Mouse (Mus musculus) kidney, adult 9 months (tissue): Measurements from ENCODE around the gene Rab11fip5.
A peak's percentile ranks its signal among the peaks of the same experiment; 100 is the strongest.

Experiments used
- DNase-seq: peaks from one replicate; pipeline ENCODE4 v3.0.0; 2022

Gene Rab11fip5

DNA sequence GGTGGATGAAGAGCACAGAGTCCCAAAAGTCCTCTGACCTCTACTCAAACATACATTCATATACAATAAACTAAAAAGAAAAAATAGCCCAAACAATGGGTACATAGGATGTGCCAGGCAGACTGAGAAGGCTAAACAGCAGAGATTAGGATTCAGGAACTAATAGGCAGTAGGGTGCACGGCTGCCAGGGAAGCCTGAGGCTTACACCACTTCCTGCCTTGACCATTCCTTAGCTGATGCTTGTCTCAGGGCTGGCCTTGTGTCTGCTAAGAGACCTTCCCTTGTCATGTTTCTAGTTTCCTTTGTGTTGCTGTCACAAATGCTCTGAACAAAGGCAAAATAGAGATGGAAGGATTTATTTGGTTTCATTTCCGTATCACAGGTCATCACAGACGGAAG is 68.1 kb downstream of the Rab11fip5 start:
- DNase-seq, result no peak

DNA sequence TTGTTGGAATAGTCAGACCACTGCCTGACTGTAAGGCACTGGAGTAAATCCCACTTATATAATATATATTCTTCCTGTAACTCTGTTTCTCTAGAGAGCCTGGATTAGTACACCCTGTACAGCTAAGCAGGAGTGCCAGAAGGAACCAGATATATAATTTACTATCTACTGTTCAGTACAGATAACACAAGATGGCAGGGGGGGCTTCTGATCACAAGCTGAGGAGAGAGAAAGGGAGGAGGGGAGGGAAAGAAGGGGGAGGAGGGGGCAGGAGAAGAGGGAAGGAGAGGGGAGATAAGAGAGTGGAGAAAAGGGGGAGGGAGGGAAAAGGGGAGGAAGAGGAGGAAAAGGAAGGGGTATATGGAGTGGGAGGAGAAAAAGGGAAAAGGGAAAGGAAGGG is 68.6 kb downstream of the Rab11fip5 start:
- no peak for DNase-seq

DNA sequence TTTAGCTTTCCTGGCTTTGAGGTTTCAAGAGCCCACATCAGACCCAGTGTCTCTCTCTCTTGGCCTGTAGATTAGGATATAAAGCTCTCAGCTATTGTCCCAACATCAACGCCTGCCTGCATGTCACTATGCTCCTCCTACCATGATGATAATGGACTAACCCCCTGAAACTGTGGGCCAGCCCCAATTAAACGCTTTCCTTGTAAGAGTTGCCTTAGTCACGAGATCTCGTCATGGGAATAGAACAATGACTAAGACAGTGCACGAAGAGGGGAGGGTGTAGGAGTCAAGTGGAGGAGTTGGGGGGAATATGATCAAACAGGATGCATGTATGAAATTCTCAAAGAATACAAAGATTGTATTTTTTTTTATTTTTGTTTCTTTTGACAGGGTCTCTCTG is 69.5 kb downstream of the Rab11fip5 start:
- no peak for DNase-seq

DNA sequence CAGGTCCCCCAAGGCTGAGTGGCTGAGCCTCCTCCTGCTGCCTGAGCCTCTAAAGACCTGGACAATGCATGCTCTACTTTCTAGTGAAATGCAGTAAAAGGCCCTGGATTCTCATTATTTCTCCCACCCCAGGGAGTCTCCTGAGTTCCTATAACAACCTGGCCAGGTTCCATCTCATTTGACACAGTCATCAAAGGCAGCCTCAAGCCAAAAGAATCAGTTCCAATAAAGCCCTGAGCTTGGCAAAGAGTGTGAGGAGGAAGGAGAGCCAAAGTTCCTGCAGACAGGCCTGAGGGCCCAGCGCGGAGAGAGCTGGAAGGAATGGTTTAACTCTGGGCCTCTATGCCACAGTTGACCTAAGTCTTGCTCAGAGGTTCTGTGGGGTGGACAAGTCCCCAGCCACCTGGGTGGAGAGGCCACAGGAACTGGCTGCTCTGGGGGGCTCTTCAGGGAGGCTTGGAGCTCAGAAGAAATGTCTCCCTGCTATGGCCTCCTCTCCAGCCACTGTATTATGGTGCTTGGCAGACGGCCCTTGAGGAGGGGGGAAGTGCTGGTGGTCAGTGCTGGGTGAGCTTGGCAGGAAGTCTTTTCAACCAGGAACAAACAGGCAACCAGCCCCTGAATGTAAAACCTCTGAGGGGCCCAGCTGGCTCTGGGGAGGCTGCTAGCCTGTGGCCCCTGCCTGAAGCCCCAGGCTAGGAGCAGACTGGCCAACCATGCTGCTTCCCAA is 71.9 kb downstream of the Rab11fip5 start:
- peak; percentile 64 for DNase-seq

DNA sequence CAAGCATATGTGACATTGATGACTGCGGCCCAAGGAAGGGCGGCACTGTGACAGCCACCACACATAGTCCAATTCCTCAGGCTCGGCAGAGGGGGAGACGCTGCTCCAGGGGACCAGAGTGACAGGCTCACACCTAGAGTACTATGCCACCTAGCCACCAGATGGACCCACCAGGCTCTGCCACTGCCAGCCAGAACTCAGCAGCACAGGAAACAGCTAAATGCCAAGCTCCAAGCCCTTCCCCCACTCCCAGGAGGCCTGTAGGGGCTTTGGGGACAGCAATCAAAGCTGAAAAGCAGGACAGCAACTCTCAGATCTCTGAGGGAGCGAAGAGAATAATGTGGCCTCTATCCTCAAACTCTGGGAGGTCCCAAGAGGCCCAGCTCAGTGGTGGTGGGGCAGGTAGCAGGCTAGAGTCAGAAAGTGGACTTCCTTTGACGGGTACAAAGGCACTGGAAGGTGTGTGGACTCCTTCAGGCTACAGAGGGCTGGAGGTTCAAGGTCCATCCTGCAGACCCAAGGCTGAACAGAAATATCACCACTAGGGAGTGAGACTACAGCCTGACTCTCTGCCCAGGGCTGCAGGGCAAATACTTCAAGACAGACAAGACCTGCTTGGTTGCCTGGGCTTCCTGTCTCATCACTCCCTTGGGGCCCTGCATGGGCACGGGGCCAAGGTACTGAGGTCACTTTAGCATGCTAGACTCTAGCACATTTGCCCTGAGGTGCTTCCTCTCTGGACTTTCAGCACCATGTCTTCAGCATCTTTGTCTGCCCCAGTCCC is 78.9 kb downstream of the Rab11fip5 start:
- DNase-seq, result peak; percentile 94

DNA sequence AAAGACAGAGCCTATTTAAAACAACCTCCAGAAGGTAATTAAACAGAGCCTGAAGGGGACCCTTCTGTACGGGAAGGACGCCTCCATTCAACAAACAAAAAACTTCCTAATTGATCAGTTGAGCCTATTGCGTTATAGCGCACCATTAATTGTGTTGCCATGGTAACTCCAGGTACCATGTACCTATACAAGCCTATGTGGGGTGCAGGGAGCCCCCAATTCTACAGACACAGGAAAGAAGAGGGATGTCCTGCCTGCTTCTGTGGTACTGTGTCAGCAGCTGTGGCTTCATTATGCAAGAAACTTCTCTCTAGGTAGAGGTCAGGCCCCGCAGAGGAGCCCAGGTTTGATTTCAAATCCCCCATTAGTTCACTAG is 80.4 kb downstream of the Rab11fip5 start:
- no peak for DNase-seq

DNA sequence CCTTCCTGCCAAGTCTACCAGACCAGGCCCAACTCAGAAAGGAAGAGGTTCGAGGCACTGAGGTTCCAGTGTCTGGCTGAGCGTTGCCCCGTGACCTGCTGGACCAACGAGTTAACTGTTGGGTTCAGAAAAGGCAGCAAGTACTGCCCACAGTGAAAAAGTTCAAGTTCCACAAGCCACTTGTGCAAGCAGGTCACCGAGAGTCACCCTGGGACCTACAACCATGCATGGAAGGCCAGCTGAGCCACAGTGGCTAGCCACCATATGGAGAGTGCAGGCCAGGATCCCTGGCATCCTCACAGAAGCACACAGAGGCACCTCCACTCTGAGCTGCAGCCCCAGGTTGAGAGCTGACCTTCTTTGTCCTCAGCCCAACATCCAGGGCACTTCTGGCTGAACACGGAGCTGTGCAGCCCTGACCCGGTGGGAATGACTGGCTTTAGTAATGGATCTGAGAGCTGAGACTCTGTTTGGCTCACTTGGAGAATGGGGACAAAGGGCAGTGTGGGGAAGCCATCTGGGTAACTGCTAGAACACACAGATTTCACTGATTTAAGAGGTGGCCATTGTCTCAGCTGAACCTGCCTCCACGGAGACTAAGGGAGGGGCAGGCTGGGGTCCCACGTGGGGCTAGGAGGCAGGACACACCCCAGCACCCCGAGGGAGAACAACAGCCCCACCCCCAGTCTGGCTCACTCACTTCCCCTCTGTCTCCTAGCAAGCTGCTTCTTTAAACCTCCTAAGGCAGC is 81.0 kb downstream of the Rab11fip5 start:
- peak; percentile 78 for DNase-seq

DNA sequence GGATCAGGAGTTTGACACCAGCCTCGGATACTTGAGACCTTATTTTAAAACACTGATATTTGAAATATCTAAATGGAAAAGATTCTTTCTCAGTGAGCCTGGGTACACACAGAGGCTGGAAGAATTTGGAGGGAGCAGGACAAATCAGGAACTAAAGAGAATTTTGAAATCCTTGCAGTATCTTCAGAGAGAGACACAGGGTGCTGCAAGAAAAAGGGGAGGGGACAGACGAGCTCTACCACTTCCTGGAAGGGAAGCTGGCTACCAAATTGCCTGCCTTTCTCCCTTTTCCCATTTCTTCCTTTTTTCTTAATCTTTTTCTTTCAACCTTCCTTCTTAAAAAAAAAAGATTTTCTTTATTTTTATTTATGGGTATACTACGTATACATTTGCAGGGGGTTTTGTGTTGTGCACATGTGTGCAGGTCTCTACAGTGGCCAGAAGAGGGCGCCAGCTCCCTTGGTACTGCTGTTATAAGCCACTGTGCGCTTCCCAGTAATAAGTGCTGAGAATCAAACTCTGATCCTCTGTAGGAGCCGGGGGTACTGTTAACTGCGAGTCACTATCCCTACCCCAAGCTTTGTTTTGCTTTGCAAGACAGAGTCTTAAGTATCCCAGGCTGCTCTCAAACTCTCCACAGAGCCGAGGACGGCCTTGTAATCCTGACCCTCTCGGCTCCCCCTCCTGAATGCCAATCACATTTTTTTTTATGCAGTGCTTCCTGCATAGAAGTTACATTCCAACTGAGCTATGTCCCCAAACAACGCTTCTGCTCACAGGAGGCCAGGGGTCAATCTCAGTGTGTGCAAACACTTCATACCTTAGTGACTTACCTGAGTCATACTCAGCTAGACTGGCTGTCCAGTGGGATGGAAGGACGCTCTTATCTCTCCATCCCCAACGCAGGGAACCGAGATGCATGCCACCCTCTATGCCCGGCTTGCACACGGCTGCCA is 83.3 kb downstream of the Rab11fip5 start:
- DNase-seq, result no peak

DNA sequence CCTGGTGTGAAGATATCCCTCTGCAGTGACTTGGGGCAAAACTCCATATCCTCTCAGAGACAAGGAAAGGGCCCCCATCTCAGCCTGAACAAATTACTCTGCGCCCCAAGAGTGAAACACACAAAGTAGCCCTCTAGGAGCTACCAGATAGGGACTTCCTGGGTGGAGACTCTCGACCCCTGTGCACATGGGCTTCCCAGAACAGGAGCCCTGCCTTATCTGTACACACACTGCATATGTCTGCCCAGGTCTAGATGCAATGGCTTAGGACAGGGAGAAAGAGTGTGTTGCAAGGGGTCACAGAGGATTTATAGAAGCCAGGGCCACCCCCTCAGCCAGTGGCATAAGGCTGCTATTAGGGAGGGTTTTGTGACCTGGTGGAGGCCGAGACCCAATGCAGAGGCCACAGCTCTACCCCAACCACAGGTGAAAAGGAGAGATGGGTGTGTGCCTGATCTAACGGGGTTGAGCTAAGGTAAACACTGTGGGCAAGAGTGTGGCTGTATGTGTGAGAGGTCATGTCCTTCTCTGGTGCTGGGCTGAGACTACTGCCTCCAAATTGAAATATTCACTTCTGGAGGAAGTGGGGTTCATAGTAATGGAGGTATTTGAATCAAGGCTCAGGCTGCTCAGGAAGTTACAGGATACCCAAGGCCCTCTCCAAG is 86.1 kb downstream of the Rab11fip5 start:
- no peak for DNase-seq

DNA sequence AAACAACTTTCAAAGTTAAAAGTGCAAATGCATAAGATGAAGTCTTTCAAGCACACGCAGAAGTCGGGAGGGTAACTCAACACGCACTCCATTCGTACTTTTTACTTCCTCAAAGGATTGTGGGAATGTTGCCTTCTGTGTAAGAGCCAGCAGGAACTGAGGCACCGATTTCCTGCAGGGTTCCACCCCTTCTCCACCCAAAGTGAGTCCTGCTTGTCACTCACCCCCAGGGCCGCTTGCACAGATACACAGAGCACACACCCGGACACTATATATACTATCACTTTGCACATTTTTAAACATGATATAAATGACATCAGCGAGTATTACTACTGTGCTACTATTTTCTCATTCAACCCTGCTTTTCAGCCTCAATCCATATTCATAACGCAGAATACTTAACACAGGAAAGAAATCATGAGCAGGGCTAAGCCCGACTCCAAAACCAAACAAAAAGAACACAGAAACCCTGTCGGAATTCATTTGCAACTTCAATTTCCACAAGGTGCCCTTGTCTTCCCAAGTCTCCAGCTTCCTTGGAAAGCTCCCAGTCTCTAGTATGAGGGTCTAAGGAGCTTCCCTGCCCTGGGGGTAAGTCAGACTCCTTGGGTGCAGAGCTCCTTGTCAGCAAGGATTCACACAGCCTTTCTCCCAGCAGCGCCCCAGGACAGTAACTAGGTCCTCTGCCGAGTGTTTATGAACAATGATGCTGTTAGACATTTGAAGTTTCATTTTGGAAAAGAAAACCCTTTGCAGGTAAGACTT is 88.0 kb downstream of the Rab11fip5 start:
- DNase-seq, result no peak
